Mouse (Mus musculus) liver, embryonic 14.5 days (tissue): ENCODE data around the gene Cfap99. TPM values are rescaled to one million over a fixed set of nuclear protein-coding genes. Genes with fewer than 3 reads are reported as not detected.

Experiments
- ATAC-seq: fragments of 200-750 bp; cut with Nextera tagmentation; 2 replicates; pipeline ENCODE4 v1.8.0; 2017; ENCODE audit warnings: moderate number of reproducible peaks, mild to moderate bottlenecking, moderate library complexity; ENCODE audit not compliant: insufficient read depth
- DNase-seq, 3 experiments: peaks; one replicate each; pipeline ENCODE4 v3.0.0-alpha.2; 2012 to 2013; ENCODE audit warnings: low read depth in 3 of 3, low spot score in 3 of 3
- H3K27ac ChIP-seq: fragments of 300-500 bp; sonication (generic); 2 replicates; pipeline ENCODE4 v1.5.1; 2014; ENCODE audit warnings: moderate library complexity, mild to moderate bottlenecking, control low read depth, inconsistent platforms
- H3K27me3 ChIP-seq: fragments of 300-500 bp; sonication (generic); 2 replicates; pipeline ENCODE4 v1.6.1; 2014; ENCODE audit warnings: mild to moderate bottlenecking, low read length, moderate library complexity; ENCODE audit not compliant: control insufficient read depth, insufficient read depth
- H3K36me3 ChIP-seq: fragments of 300-500 bp; sonication (generic); replicated peaks from 2 replicates; pipeline ENCODE4 v1.6.1; 2014; ENCODE audit warnings: low read depth; ENCODE audit not compliant: control insufficient read depth, insufficient read depth
- H3K4me1 ChIP-seq, 2 experiments: fragments of 200-500 bp in 1 of 2; fragments of 300-500 bp in 1 of 2; sonication (generic) in 1 of 2; replicated peaks; 2 replicates each; pipeline ENCODE4 v1.6.1; 2012 to 2014; ENCODE audit warnings: antibody characterized with exemption in 1 of 2, inconsistent platforms in 1 of 2, low read length in 1 of 2; ENCODE audit not compliant: control insufficient read depth in 2 of 2, insufficient read depth in 2 of 2
- H3K4me2 ChIP-seq: fragments of 300-500 bp; sonication (generic); 2 replicates; pipeline ENCODE4 v1.6.1; 2014; ENCODE audit warnings: low read depth, mild to moderate bottlenecking, control low read depth, moderate library complexity
- H3K4me3 ChIP-seq, 2 experiments: fragments of 200-500 bp in 1 of 2; fragments of 300-500 bp in 1 of 2; sonication (generic) in 1 of 2; 2 replicates each; pipeline ENCODE4 v1.5.1; 2012 to 2014; ENCODE audit warnings: low read depth in 2 of 2, low read length in 2 of 2, mild to moderate bottlenecking in 2 of 2, control low read depth in 1 of 2, inconsistent platforms in 1 of 2, moderate library complexity in 1 of 2; ENCODE audit not compliant: insufficient read depth in 1 of 2
- H3K9ac ChIP-seq: fragments of 300-500 bp; sonication (generic); replicated peaks from 2 replicates; pipeline ENCODE4 v1.6.1; 2014; ENCODE audit warnings: mild to moderate bottlenecking, control low read depth, moderate library complexity
- H3K9me3 ChIP-seq: fragments of 300-500 bp; sonication (generic); 2 replicates; pipeline ENCODE4 v1.6.1; 2016; ENCODE audit warnings: low read length, mixed read lengths; ENCODE audit not compliant: control insufficient read depth
- CTCF ChIP-seq: IDR thresholded peaks from 2 replicates; pipeline ENCODE4 v1.5.1; 2016; ENCODE audit warnings: antibody characterized with exemption, low read depth, control low read depth
- EP300 ChIP-seq: IDR thresholded peaks from 2 replicates; pipeline ENCODE4 v1.6.1; 2016; ENCODE audit warnings: antibody characterized with exemption, low read depth
- WGBS: fragments of 180-500 bp; shearing (Covaris S2); extraction: QIAGEN DNeasy Blood & Tissue Kit; methylation state at CpG from one replicate; pipeline ENCODE4 v1.1.7; 2014; ENCODE audit not compliant: insufficient replicate concordance; 5-methylcytosine and 5-hydroxymethylcytosine counted together
- polyA plus RNA-seq, 2 experiments: library from polyadenylated mRNA; depleted of rRNA in 1 of 2; stranded (reverse) in 1 of 2; unstranded in 1 of 2; fragments of >200 nt; fragmentation: Nextera tagmentation in 1 of 2; extraction: Ambion mirVana in 1 of 2; gene quantifications; 2 replicates each; pipeline versions ENCODE4 v1.2.1 to v1.2.3; 2012 to 2014

Cfap99 gene
- polyA plus RNA-seq, 2 experiments = not detected

GRCm38 (mm10) chr5:34284156-34284750, 4.1 kb upstream of the Cfap99 start:
- 33% methylated on average over 3 of the region's 3 CpGs for WGBS
- TF ChIP-seq EP300 = no peak
- no peak for TF ChIP-seq CTCF
- H3K27me3 ChIP-seq = peaks cover 37% of the 10 kb centered on the region
- no peak overlapping the region for H3K9ac ChIP-seq
- ATAC-seq = no peak
- no peaks in the 10 kb centered on the region for H3K36me3 ChIP-seq
- H3K9me3 ChIP-seq = no peaks in the 10 kb centered on the region
- no peak for DNase-seq
- H3K4me1 ChIP-seq = peaks cover 0 to 3% of the 10 kb centered on the region in 2 experiments; a peak in 1 of 4 replicates
- no peak overlapping the region for H3K27ac ChIP-seq
- H3K4me3 ChIP-seq = no peak overlapping the region
- H3K4me2 ChIP-seq = no peak overlapping the region

GRCm38 (mm10) chr5:34285285-34285684, 3.1 kb upstream of the Cfap99 start:
- ATAC-seq (no peak), DNase-seq (no peak)
- TF ChIP-seq EP300 (no peak), CTCF (no peak)
- Histone ChIP-seq H3K4me1 (peaks cover 0 to 3% of the 10 kb centered on the region in 2 experiments; a peak in 1 of 4 replicates), H3K9ac (no peak overlapping the region), H3K9me3 (no peaks in the 10 kb centered on the region), H3K4me2 (no peak overlapping the region), H3K27me3 (peaks cover 47% of the 10 kb centered on the region), H3K36me3 (no peaks in the 10 kb centered on the region), H3K4me3 (no peak overlapping the region), H3K27ac (no peak overlapping the region)
- 62% methylated on average over 2 of the region's 2 CpGs for WGBS

DNA sequence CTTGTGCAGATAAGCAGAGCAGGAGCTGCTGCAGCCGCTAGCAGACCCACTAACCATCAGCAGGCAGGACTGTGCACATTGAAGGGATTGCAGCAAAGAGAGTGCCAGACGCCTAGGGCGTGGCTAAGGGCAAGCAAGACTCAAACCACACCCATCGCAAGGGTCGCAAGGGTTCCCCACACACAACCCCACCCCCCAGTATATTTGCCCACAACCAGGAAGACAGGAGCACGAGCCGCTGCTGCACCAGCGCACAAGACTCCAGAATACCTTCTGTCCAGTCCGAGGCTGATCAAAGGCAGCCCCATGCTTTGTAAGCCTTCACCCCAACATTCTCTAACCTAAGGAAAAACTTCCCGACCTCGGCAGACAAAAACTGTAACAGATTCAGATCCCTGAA, 1.9 kb upstream of the Cfap99 start:
- no peak for ATAC-seq
- Histone ChIP-seq H3K9me3 (no peaks in the 10 kb centered on the region), H3K9ac (no peak overlapping the region), H3K4me2 (no peak overlapping the region), H3K4me3 (no peak overlapping the region), H3K27me3 (peaks cover 51% of the 10 kb centered on the region), H3K36me3 (no peaks in the 10 kb centered on the region), H3K4me1 (peaks cover 0 to 3% of the 10 kb centered on the region in 2 experiments; a peak in 1 of 4 replicates), H3K27ac (no peak overlapping the region)
- no peak for DNase-seq
- WGBS = 2% methylated on average over 11 of the region's 11 CpGs
- TF ChIP-seq EP300 (no peak), CTCF (no peak)

DNA sequence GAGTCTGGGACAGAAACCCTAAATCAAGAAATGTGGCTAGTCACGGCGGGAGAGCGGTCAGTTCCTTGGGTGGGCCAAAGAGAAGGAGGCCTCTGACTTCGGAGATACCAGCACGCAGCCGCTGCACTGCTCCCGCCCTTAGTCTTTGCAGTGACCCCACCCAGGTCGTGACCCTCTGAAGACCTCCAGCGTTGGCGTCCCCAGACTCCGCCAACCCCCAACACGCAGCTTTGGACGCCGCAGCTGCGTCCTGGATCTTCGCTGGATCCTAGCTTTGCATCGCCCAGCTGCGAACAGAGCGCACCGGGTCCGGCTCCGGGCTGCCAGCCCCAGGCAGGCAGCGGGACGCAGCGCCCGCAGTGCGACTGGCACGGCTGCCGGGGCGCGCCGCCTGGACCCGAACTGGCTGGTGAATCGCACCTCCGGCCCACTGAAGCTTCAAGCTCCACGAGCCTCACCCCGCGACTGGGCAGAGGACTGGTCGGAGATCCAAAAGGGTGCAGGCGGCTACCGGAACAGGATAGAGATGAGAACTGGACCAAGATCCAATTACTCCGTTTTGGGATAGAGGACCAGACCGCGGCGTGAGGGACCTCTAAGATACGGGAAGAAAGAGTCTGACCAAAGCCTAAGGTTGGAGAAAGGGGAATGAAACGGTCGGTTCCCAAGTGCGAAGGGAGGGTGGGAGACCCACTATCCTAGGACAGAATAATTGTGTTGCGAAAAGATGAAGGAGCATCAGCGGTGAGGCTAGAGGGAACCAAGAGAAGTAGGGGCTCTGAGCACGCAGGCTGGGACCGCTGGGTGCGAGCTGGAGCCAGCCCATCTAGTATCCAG, 1.2 kb upstream of the Cfap99 start:
- peak overlapping the region; percentile 46; the same call in 1 of the 2 replicates for H3K4me2 ChIP-seq
- no peak overlapping the region for H3K27ac ChIP-seq
- no peak for ATAC-seq
- no peak for TF ChIP-seq EP300
- TF ChIP-seq CTCF = no peak
- 1% methylated on average over 54 of the region's 54 CpGs for WGBS
- peaks cover 0 to 3% of the 10 kb centered on the region in 2 experiments; a peak in 1 of 4 replicates for H3K4me1 ChIP-seq
- H3K9me3 ChIP-seq = no peaks in the 10 kb centered on the region
- DNase-seq = no peak
- no peaks in the 10 kb centered on the region for H3K36me3 ChIP-seq
- H3K9ac ChIP-seq = no peak overlapping the region
- no peak overlapping the region; a peak in 1 of 4 replicates for H3K4me3 ChIP-seq
- H3K27me3 ChIP-seq = peaks cover 51% of the 10 kb centered on the region

DNA sequence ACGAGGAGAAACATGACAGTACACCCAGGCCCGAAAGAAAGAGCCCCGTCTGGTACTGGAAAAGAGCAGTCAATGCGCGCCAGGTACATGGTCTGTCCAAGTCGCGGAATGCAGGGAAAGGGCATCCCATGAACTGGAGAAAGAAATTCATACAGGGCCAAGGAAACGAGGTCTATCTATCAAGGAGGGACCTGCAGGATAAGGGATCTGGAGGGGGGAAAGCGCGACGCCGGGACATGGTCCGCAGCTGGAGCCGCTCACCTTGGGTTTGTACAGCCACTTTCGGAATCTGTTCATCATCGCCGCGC, 608 bp upstream of the Cfap99 start:
- DNase-seq = no peak
- H3K4me1 ChIP-seq = peaks cover 0 to 3% of the 10 kb centered on the region in 2 experiments; a peak in 1 of 4 replicates
- peak overlapping the region; percentile 46 for H3K4me2 ChIP-seq
- H3K9ac ChIP-seq = no peak overlapping the region
- H3K36me3 ChIP-seq = no peaks in the 10 kb centered on the region
- peak overlapping the region; percentile 2 to 40; a peak in 2 of 4 replicates for H3K4me3 ChIP-seq
- 1% methylated on average over 18 of the region's 18 CpGs for WGBS
- H3K27ac ChIP-seq = no peak overlapping the region
- no peak for ATAC-seq
- peaks cover 51% of the 10 kb centered on the region for H3K27me3 ChIP-seq
- TF ChIP-seq EP300 (no peak), CTCF (no peak)
- H3K9me3 ChIP-seq = no peaks in the 10 kb centered on the region
